Mouse (Mus musculus): Measurements from ENCODE around the gene Tcp11l2.

DNA sequence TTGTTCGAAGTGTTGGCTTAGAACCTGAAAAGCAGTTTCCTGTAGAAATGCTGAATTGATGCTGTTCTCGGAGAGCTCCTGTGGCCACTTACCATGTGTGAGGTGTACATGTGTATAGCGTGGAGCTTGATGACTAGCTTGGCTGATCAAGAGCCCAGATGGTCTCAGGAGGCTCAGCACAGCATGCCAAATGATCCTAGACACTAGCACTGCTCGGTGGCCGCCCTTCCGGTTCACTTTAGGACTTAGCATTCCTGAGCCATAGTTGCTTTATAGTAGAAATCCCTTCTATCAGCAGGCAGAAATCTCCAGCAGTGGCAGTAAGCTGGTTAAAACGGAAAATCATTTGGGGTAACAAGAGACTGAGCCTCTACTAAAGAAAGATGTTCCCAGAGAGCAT, 64.4 kb downstream of the Tcp11l2 start:
- no peak for TF ChIP-seq USF1 (IDR thresholded peaks at IDR 0.05; ENCODE audit: low read depth)
- no peak for TF ChIP-seq POLR2A (IDR thresholded peaks at IDR 0.05; ENCODE audit: insufficient read length, low read depth)
- no peak for TF ChIP-seq TCF12 (IDR thresholded peaks at IDR 0.05; ENCODE audit: insufficient read depth, poor library complexity, severe bottlenecking)
- no peak for TF ChIP-seq SRF (IDR thresholded peaks at IDR 0.05; ENCODE audit: control insufficient read depth, insufficient read length, low read depth)
- no peak for TF ChIP-seq MAX (IDR thresholded peaks at IDR 0.05; ENCODE audit: low read depth)
- TF ChIP-seq E2F4 (IDR thresholded peaks at IDR 0.05; ENCODE audit: insufficient read depth): no peak
- TF ChIP-seq MYOD1 (IDR thresholded peaks at IDR 0.05; ENCODE audit: control insufficient read depth in 1 of 3, insufficient read length in 2 of 3, low read depth in 2 of 3): no peak
- TF ChIP-seq MYOG (IDR thresholded peaks at IDR 0.05; ENCODE audit: control insufficient read depth in 1 of 3, insufficient read depth in 1 of 3, insufficient read length in 2 of 3, low read depth in 2 of 3): no peak
- TF ChIP-seq REST (IDR thresholded peaks at IDR 0.05; ENCODE audit: insufficient read depth, insufficient read length): no peak
- no peak for TF ChIP-seq POLR2AphosphoS2 (IDR thresholded peaks at IDR 0.05; ENCODE audit: insufficient read length, low read depth)
- no peak for TF ChIP-seq CEBPB (IDR thresholded peaks at IDR 0.05; ENCODE audit: insufficient read depth, poor library complexity, severe bottlenecking)
- TF ChIP-seq TCF3 (IDR thresholded peaks at IDR 0.05; ENCODE audit: insufficient read length, low read depth): no peak

Data from myocyte (in vitro differentiated cells).